Mouse (Mus musculus): ENCODE results near the gene Lefty1. TPM values are rescaled to one million over a fixed set of nuclear protein-coding genes. Genes with fewer than 3 reads are reported as not detected.
"Not testable (repeated sequence)": the region's sequence is repeated elsewhere in the genome, so short reads cannot be mapped to it uniquely, and the experiment has no call there.

The Lefty1 gene
- 3.8 and 4.0 TPM in 2 replicates for polyA plus RNA-seq (2015; fragmentation: Nextera tagmentation; extraction: Ambion mirVana)

GRCm38 (mm10) chr1:180934467-180935419 is at the start of gene Lefty1:
Lefty1 (plus strand) TSS chr1:180935022.
- Histone ChIP-seq H3K4me3 (no peak within 1 kb of the TSS), H3K4me2 (no peak within 1 kb of the TSS), H3K9me3 (no peaks in the 10 kb centered on the region), H3K27ac (no peak within 1 kb of the TSS), H3K36me3 (no peaks in the 10 kb centered on the region), H3K4me1 (0 out of 2 replicates have a peak, but pooled peaks cover 5% of the 10 kb centered on the region), H3K27me3 (peaks cover 43% of the 10 kb centered on the region), H3K9ac (no peak within 1 kb of the TSS)
- 21% methylated on average over 21 of the region's 21 CpGs for WGBS
- ATAC-seq (ENCODE audit: insufficient number of reproducible peaks, low FRiP score, low TSS enrichment, low read depth) = no peak

GRCm38 (mm10) chr1:180888556-180889042 is 46.2 kb upstream of the Lefty1 start:
- Histone ChIP-seq H3K27ac (peak overlapping the region; percentile 47; the same call in 1 of the 2 replicates), H3K9me3 (no peaks in the 10 kb centered on the region), H3K36me3 (no peaks in the 10 kb centered on the region), H3K4me2 (peak overlapping the region; percentile 42), H3K27me3 (peaks cover 19% of the 10 kb centered on the region), H3K4me3 (peak overlapping the region; percentile 16; the same call in 1 of the 2 replicates), H3K4me1 (peaks cover 13% of the 10 kb centered on the region), H3K9ac (no peak overlapping the region)
- 2% methylated on average over 13 of the region's 13 CpGs for WGBS
- ATAC-seq (ENCODE audit: insufficient number of reproducible peaks, low FRiP score, low TSS enrichment, low read depth) = peak; percentile 66; the same call in 1 of the 2 replicates

- Histone ChIP-seq H3K36me3 (no peaks in the 10 kb centered on the region), H3K9me3 (no peaks in the 10 kb centered on the region), H3K27ac (peak overlapping the region; percentile 47; the same call in 1 of the 2 replicates), H3K4me2 (peak overlapping the region; percentile 42; the same call in 1 of the 2 replicates), H3K4me3 (no peak overlapping the region), H3K27me3 (peaks cover 25% of the 10 kb centered on the region), H3K4me1 (peaks cover 14% of the 10 kb centered on the region), H3K9ac (no peak overlapping the region)
- ATAC-seq (ENCODE audit: insufficient number of reproducible peaks, low FRiP score, low TSS enrichment, low read depth) = peak; percentile 10; the same call in 1 of the 2 replicates
- WGBS = 41% methylated on average over 7 of the region's 7 CpGs
These were observed 45.6 kb upstream of the Lefty1 start for GRCm38 (mm10) chr1:180889172-180889571.

GRCm38 (mm10) chr1:180889841-180890240 is 45.0 kb upstream of the Lefty1 start:
- H3K4me2 ChIP-seq = no peak overlapping the region
- peaks cover 31% of the 10 kb centered on the region for H3K27me3 ChIP-seq
- no peak for ATAC-seq (ENCODE audit: insufficient number of reproducible peaks, low FRiP score, low TSS enrichment, low read depth)
- no peaks in the 10 kb centered on the region for H3K9me3 ChIP-seq
- no peak overlapping the region for H3K4me3 ChIP-seq
- H3K27ac ChIP-seq = no peak overlapping the region
- no peaks in the 10 kb centered on the region for H3K36me3 ChIP-seq
- whole genome bisulfite sequencing = 39% methylated on average over 6 of the region's 6 CpGs
- H3K9ac ChIP-seq = no peak overlapping the region
- H3K4me1 ChIP-seq = peaks cover 20% of the 10 kb centered on the region

GRCm38 (mm10) chr1:180892808-180893207 is 42.0 kb upstream of the Lefty1 start, which contains the start of gene Lefty2:
Lefty2 (plus strand) TSS chr1:180893108.
- no peak for ATAC-seq (ENCODE audit: insufficient number of reproducible peaks, low FRiP score, low TSS enrichment, low read depth)
- Histone ChIP-seq H3K27me3 (peaks cover 45% of the 10 kb centered on the region), H3K27ac (no peak within 1 kb of the TSS), H3K4me1 (peaks cover 20% of the 10 kb centered on the region), H3K4me2 (no peak within 1 kb of the TSS), H3K9ac (no peak within 1 kb of the TSS), H3K9me3 (no peaks in the 10 kb centered on the region), H3K36me3 (no peaks in the 10 kb centered on the region), H3K4me3 (no peak within 1 kb of the TSS)
- 61% methylated on average over 10 of the region's 10 CpGs for WGBS

GRCm38 (mm10) chr1:180894088-180894987 is 40.5 kb upstream of the Lefty1 start:
- not testable (repeated sequence) for ATAC-seq (ENCODE audit: insufficient number of reproducible peaks, low FRiP score, low TSS enrichment, low read depth); H3K27ac ChIP-seq; H3K9ac ChIP-seq

GRCm38 (mm10) chr1:180901107-180901506 is 33.7 kb upstream of the Lefty1 start:
- no peak overlapping the region for H3K4me2 ChIP-seq
- H3K9me3 ChIP-seq = no peaks in the 10 kb centered on the region
- no peak overlapping the region for H3K4me3 ChIP-seq
- H3K4me1 ChIP-seq = peaks cover 14% of the 10 kb centered on the region
- WGBS = under 1% methylated on average over 4 of the region's 4 CpGs
- H3K27ac ChIP-seq = no peak overlapping the region
- peaks cover 1% of the 10 kb centered on the region; the same call in 1 of the 2 replicates for H3K27me3 ChIP-seq
- H3K36me3 ChIP-seq = peaks cover 4% of the 10 kb centered on the region
- H3K9ac ChIP-seq = no peak overlapping the region
- no peak for ATAC-seq (ENCODE audit: insufficient number of reproducible peaks, low FRiP score, low TSS enrichment, low read depth)

More at GRCm38 (mm10) chr1:180894088-180894987, 40.5 kb upstream of the Lefty1 start:
- not testable (repeated sequence) for H3K9me3 ChIP-seq, H3K4me1 ChIP-seq, H3K36me3 ChIP-seq
- H3K4me3 ChIP-seq = peak overlapping the region; percentile 12
- peak overlapping the region; percentile 31 for H3K4me2 ChIP-seq
- H3K27me3 ChIP-seq = peaks cover 45% of the 10 kb centered on the region
- WGBS = 6% methylated on average over 46 of the region's 51 CpGs

GRCm38 (mm10) chr1:180902915-180903314 is 31.9 kb upstream of the Lefty1 start:
- peaks cover 23% of the 10 kb centered on the region for H3K36me3 ChIP-seq
- peaks cover 18% of the 10 kb centered on the region for H3K4me1 ChIP-seq
- no peak overlapping the region for H3K4me3 ChIP-seq
- no peak overlapping the region for H3K27ac ChIP-seq
- no peaks in the 10 kb centered on the region for H3K27me3 ChIP-seq
- ATAC-seq (ENCODE audit: insufficient number of reproducible peaks, low FRiP score, low TSS enrichment, low read depth) = no peak
- 35% methylated on average over 5 of the region's 5 CpGs for WGBS
- no peak overlapping the region for H3K4me2 ChIP-seq
- H3K9me3 ChIP-seq = no peaks in the 10 kb centered on the region
- no peak overlapping the region for H3K9ac ChIP-seq

- H3K4me3 ChIP-seq = peak overlapping the region; percentile 87
- H3K9ac ChIP-seq = no peak overlapping the region
- no peaks in the 10 kb centered on the region for H3K27me3 ChIP-seq
- peak overlapping the region; percentile 72 for H3K4me2 ChIP-seq
- no peaks in the 10 kb centered on the region for H3K9me3 ChIP-seq
- no peak; the same call in 1 of the 2 replicates for ATAC-seq (ENCODE audit: insufficient number of reproducible peaks, low FRiP score, low TSS enrichment, low read depth)
- H3K27ac ChIP-seq = peak overlapping the region; percentile 90
- peaks cover 18% of the 10 kb centered on the region for H3K4me1 ChIP-seq
- H3K36me3 ChIP-seq = peaks cover 30% of the 10 kb centered on the region
- 34% methylated on average over 10 of the region's 10 CpGs for WGBS
These were observed 31.2 kb upstream of the Lefty1 start for GRCm38 (mm10) chr1:180903666-180904038.

- Histone ChIP-seq H3K4me1 (peaks cover 18% of the 10 kb centered on the region), H3K9me3 (no peaks in the 10 kb centered on the region), H3K4me3 (peak within 1 kb of the TSS; percentile 87), H3K27me3 (no peaks in the 10 kb centered on the region), H3K27ac (peak within 1 kb of the TSS; percentile 90), H3K9ac (peak within 1 kb of the TSS; percentile 85), H3K36me3 (peaks cover 36% of the 10 kb centered on the region), H3K4me2 (peak within 1 kb of the TSS; percentile 72)
- under 1% methylated on average over 52 of the region's 52 CpGs for WGBS
- peak; percentile 97 for ATAC-seq (ENCODE audit: insufficient number of reproducible peaks, low FRiP score, low TSS enrichment, low read depth)
These were observed 30.6 kb upstream of the Lefty1 start, which contains the start of gene Pycr2 for GRCm38 (mm10) chr1:180904039-180904814. Pycr2 (plus strand) TSS chr1:180904293.

- Histone ChIP-seq H3K9ac (peak overlapping the region; percentile 85), H3K27me3 (no peaks in the 10 kb centered on the region), H3K9me3 (no peaks in the 10 kb centered on the region), H3K4me2 (peak overlapping the region; percentile 72), H3K36me3 (peaks cover 40% of the 10 kb centered on the region), H3K4me1 (peaks cover 18% of the 10 kb centered on the region), H3K27ac (peak overlapping the region; percentile 90), H3K4me3 (peak overlapping the region; percentile 87)
- ATAC-seq (ENCODE audit: insufficient number of reproducible peaks, low FRiP score, low TSS enrichment, low read depth) = no peak
- WGBS = 4% methylated on average over 5 of the region's 5 CpGs
These were observed 30.1 kb upstream of the Lefty1 start for GRCm38 (mm10) chr1:180904815-180905080.

All from limb, embryonic 15.5 days (tissue).